Mouse (Mus musculus): ENCODE data around the gene Il17d.

DNA sequence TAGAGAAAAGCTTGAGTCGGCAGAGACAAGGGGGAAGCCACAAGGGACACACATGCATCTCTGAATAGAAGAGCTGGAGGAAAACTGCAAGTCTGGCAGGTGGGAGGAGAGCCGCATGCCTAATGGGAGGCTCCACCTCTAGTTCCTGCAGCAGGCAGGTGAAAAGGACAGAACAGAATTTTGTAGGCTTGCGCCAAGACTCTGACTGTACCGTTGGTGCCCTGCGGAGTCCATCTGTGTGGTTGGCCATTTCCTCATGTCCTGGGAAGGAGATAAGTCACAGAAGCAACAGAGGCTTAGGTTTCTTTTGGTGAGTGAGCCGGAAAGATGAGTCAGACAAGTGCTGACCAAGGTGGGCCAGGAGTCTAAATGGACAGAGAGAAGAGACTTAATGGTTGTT lies 20.8 kb upstream of the Il17d start:
- TF ChIP-seq POLR2AphosphoS2 (IDR thresholded peaks at IDR 0.05; ENCODE audit: low read depth, low read length) (no peak), ZC3H11A (IDR thresholded peaks at IDR 0.05; ENCODE audit: low read depth, low read length) (no peak), EP300 (IDR thresholded peaks at IDR 0.05; ENCODE audit: low read length) (no peak), CTCF (conservative IDR thresholded peaks at IDR 0.05 in 1 of 2, IDR thresholded peaks at IDR 0.05 in 1 of 2; ENCODE audit: low read depth in 2 of 2, low read length in 2 of 2) (no peak), KAT2A (IDR thresholded peaks at IDR 0.05; ENCODE audit: insufficient replicate concordance, low read length) (no peak), MEF2A (IDR thresholded peaks at IDR 0.05; ENCODE audit: borderline replicate concordance, low read depth, low read length) (no peak), POLR2A (IDR thresholded peaks at IDR 0.05; ENCODE audit: low read depth, low read length) (no peak), ZMIZ1 (IDR thresholded peaks at IDR 0.05; ENCODE audit: low read depth, low read length) (no peak), RCOR1 (conservative IDR thresholded peaks at IDR 0.05; ENCODE audit: low read depth, low read length) (no peak), JUND (conservative IDR thresholded peaks at IDR 0.05; ENCODE audit: low read depth, low read length) (no peak)

Data from CH12.LX (cell line).